20 mouse cellular contexts compared by ENCODE assay signal in genomic region chr2:75923807-75924340, GRCm38 (mm10). TPM values are rescaled to one million over a fixed set of nuclear protein-coding genes. Genes with fewer than 3 reads are reported as not detected.
DNase-seq lines count a peak whose midpoint lies in the region; ATAC-seq lines count a peak whose summit lies in the region.
"Had no signal": no experiment of that assay in that cellular context is flagged by ENCODE, and none has a peak within 500 bp of the region (broad histone marks: within the 10 kb centered on the region; RNA-seq: fewer than 3 reads in every experiment).

No protein-coding gene starts in this region.

- no peaks in the 10 kb centered on the region for H3K9me3 ChIP-seq in forebrain, embryonic 14.5 days (replicated peaks; ENCODE audit: control insufficient read depth, low read length)
- H3K9me3 ChIP-seq in forebrain, embryonic 10.5 days, result no peaks in the 10 kb centered on the region
- no peaks in the 10 kb centered on the region for H3K9me3 ChIP-seq in neural tube, embryonic 14.5 days (ENCODE audit: control insufficient read depth, low read length)
- H3K9me3 ChIP-seq in hindbrain, embryonic 15.5 days, result no peaks in the 10 kb centered on the region
- H3K9me3 ChIP-seq: embryonic facial prominence, embryonic 10.5 days; forebrain, embryonic 15.5 days; heart, embryonic 10.5 days; heart, embryonic 15.5 days; intestine, embryonic 15.5 days had no signal

- H3K4me2 ChIP-seq in forebrain, embryonic 14.5 days (ENCODE audit: low read length), result no peak overlapping the region
- no peak overlapping the region for H3K4me2 ChIP-seq in neural tube, embryonic 14.5 days (ENCODE audit: low read depth, low read length)
- H3K4me2 ChIP-seq in hindbrain, embryonic 15.5 days, result no peak overlapping the region
- H3K4me2 ChIP-seq: forebrain, embryonic 15.5 days; heart, embryonic 15.5 days; intestine, embryonic 15.5 days had no signal

- no peaks in the 10 kb centered on the region for H3K27me3 ChIP-seq in forebrain, embryonic 14.5 days (replicated peaks; ENCODE audit: control insufficient read depth, insufficient read depth, low read length)
- H3K27me3 ChIP-seq in forebrain, embryonic 10.5 days (ENCODE audit: poor library complexity, severe bottlenecking), result no peaks in the 10 kb centered on the region
- no peaks in the 10 kb centered on the region for H3K27me3 ChIP-seq in neural tube, embryonic 14.5 days (ENCODE audit: control insufficient read depth, insufficient read depth, low read length)
- no peaks in the 10 kb centered on the region for H3K27me3 ChIP-seq in hindbrain, embryonic 15.5 days
- H3K27me3 ChIP-seq: forebrain, embryonic 15.5 days; heart, embryonic 15.5 days; intestine, embryonic 15.5 days had no signal

- no peak overlapping the region for H3K4me3 ChIP-seq in forebrain, embryonic 14.5 days (ENCODE audit: low read depth, low read length)
- no peak overlapping the region for H3K4me3 ChIP-seq in forebrain, embryonic 10.5 days
- no peak overlapping the region for H3K4me3 ChIP-seq in neural tube, embryonic 14.5 days (ENCODE audit: low read depth, low read length)
- H3K4me3 ChIP-seq in hindbrain, embryonic 15.5 days, result no peak overlapping the region
- H3K4me3 ChIP-seq: embryonic facial prominence, embryonic 10.5 days; forebrain, embryonic 15.5 days; heart, embryonic 10.5 days; heart, embryonic 15.5 days; intestine, embryonic 15.5 days had no signal

- WGBS in forebrain, embryonic 14.5 days, result 77% methylated on average over 4 of the region's 4 CpGs
- 88% methylated on average over 4 of the region's 4 CpGs for WGBS in forebrain, embryonic 10.5 days
- WGBS in neural tube, embryonic 14.5 days, result 43% methylated on average over 4 of the region's 4 CpGs
- whole genome bisulfite sequencing in hindbrain, embryonic 15.5 days, result 67% methylated on average over 4 of the region's 4 CpGs

- H3K36me3 ChIP-seq in forebrain, embryonic 14.5 days (ENCODE audit: control insufficient read depth, insufficient read depth, low read length), result peaks cover 10% of the 10 kb centered on the region
- peaks cover 25% of the 10 kb centered on the region for H3K36me3 ChIP-seq in forebrain, embryonic 10.5 days (replicated peaks)
- no peaks in the 10 kb centered on the region for H3K36me3 ChIP-seq in neural tube, embryonic 14.5 days (ENCODE audit: control insufficient read depth, insufficient read depth, low read length)
- peaks cover 5% of the 10 kb centered on the region; the same call in 1 of the 2 replicates for H3K36me3 ChIP-seq in hindbrain, embryonic 15.5 days
- H3K36me3 ChIP-seq: forebrain, embryonic 15.5 days; heart, embryonic 15.5 days; intestine, embryonic 15.5 days had no signal

- H3K4me1 ChIP-seq in forebrain, embryonic 14.5 days (ENCODE audit: control insufficient read depth, insufficient read depth, low read length), result no peaks in the 10 kb centered on the region
- H3K4me1 ChIP-seq in forebrain, embryonic 10.5 days, result peaks cover 3% of the 10 kb centered on the region; the same call in 1 of the 2 replicates
- peaks cover 16% of the 10 kb centered on the region for H3K4me1 ChIP-seq in neural tube, embryonic 14.5 days (ENCODE audit: control insufficient read depth, insufficient read depth, low read length)
- 0 out of 2 replicates have a peak, but pooled peaks cover 6% of the 10 kb centered on the region for H3K4me1 ChIP-seq in hindbrain, embryonic 15.5 days (replicated peaks)
- H3K4me1 ChIP-seq: embryonic facial prominence, embryonic 10.5 days; heart, embryonic 10.5 days; heart, embryonic 15.5 days; intestine, embryonic 15.5 days had no signal

- DNase-seq in forebrain, embryonic 14.5 days (ENCODE audit: low spot score), result peak; percentile 14
- no peak for DNase-seq in forebrain, embryonic 10.5 days (ENCODE audit: extremely low spot score, low spot score)
- no peak for DNase-seq in neural tube, embryonic 10.5 days (ENCODE audit: extremely low spot score, low spot score)
- no peak for DNase-seq in adrenal gland, postnatal 10 days
- no peak for DNase-seq in kidney, postnatal 4 days
- DNase-seq: adrenal gland, postnatal 25 days; B cell, adult 2 months; cerebellum, adult 2 months; cerebellum, postnatal 10 days; heart, adult 18-20 months had no signal

- no peak overlapping the region for H3K9ac ChIP-seq in forebrain, embryonic 14.5 days (ENCODE audit: low read length)
- H3K9ac ChIP-seq in neural tube, embryonic 14.5 days (replicated peaks; ENCODE audit: low read depth, low read length), result no peak overlapping the region
- no peak overlapping the region for H3K9ac ChIP-seq in hindbrain, embryonic 15.5 days
- H3K9ac ChIP-seq: forebrain, embryonic 15.5 days; heart, embryonic 15.5 days; intestine, embryonic 15.5 days had no signal

- H3K27ac ChIP-seq in forebrain, embryonic 14.5 days (ENCODE audit: low read depth, low read length), result no peak overlapping the region
- H3K27ac ChIP-seq in forebrain, embryonic 10.5 days, result no peak overlapping the region
- H3K27ac ChIP-seq in neural tube, embryonic 14.5 days (ENCODE audit: low read depth, low read length), result peak overlapping the region; percentile 44; the same call in 1 of the 2 replicates
- H3K27ac ChIP-seq in hindbrain, embryonic 15.5 days (replicated peaks), result peak overlapping the region; percentile 42; the same call in 1 of the 2 replicates
- H3K27ac ChIP-seq: embryonic facial prominence, embryonic 10.5 days; forebrain, embryonic 15.5 days; heart, embryonic 10.5 days; heart, embryonic 15.5 days; intestine, embryonic 15.5 days had no signal

- no peak for ATAC-seq in forebrain, embryonic 14.5 days
- peak; percentile 56; the same call in 1 of the 2 replicates for ATAC-seq in neural tube, embryonic 14.5 days (ENCODE audit: low read depth)
- no peak for ATAC-seq in hindbrain, embryonic 15.5 days (ENCODE audit: low FRiP score, low read depth)
- ATAC-seq: activated CD4-positive, CD25-positive, alpha-beta regulatory T cell, adult 4 months; CD4-positive, CD25-positive, alpha-beta regulatory T cell, adult 4 months; forebrain, embryonic 15.5 days; intestine, embryonic 15.5 days had no signal

RNA-seq across cellular contexts. Expression of gene Ttc30b, which starts 14.5 kb away (rescaled TPM):
- polyA plus RNA-seq in forebrain, embryonic 14.5 days (2014; fragmentation: Nextera tagmentation; extraction: Ambion mirVana), result 20.8 and 21.6 TPM in 2 replicates
- 5.1 and 5.6 TPM in 2 replicates for polyA plus RNA-seq in forebrain, embryonic 10.5 days (2016; fragmentation: Nextera tagmentation; extraction: Ambion mirVana)
- polyA plus RNA-seq in neural tube, embryonic 14.5 days (2014; fragmentation: Nextera tagmentation; extraction: Ambion mirVana), result 18.3 and 20.2 TPM in 2 replicates
- polyA plus RNA-seq in hindbrain, embryonic 15.5 days (2015; fragmentation: Nextera tagmentation; extraction: Ambion mirVana), result 17.5 and 21.8 TPM in 2 replicates
- total RNA-seq in adrenal gland, postnatal 10 days (2021), result 10 to 100 TPM; 13.4 to 18.9 TPM
- total RNA-seq: MEL had no signal

RNA-seq across cellular contexts. Expression of gene Ttc30a2, which starts 54.1 kb away (rescaled TPM):
- polyA plus RNA-seq in forebrain, embryonic 14.5 days (2014; fragmentation: Nextera tagmentation; extraction: Ambion mirVana), result 0.90 and 1.6 TPM in 2 replicates
- polyA plus RNA-seq in forebrain, embryonic 10.5 days (2016; fragmentation: Nextera tagmentation; extraction: Ambion mirVana), result 0.28 and 0.53 TPM in 2 replicates
- polyA plus RNA-seq in neural tube, embryonic 14.5 days (2014; fragmentation: Nextera tagmentation; extraction: Ambion mirVana), result 1.2 and 1.8 TPM in 2 replicates
- polyA plus RNA-seq in hindbrain, embryonic 15.5 days (2015; fragmentation: Nextera tagmentation; extraction: Ambion mirVana), result 0.77 and 0.85 TPM in 2 replicates
- total RNA-seq in adrenal gland, postnatal 10 days (2021), result 1 to 10 TPM in 1 of 2 experiments, under 1 TPM in 1; 0.78 to 1.2 TPM
- total RNA-seq: MEL had no signal
- polyA plus RNA-seq: activated CD4-positive, CD25-positive, alpha-beta regulatory T cell, adult 4 months; CD4-positive, CD25-positive, alpha-beta regulatory T cell, adult 4 months had no signal

RNA-seq across cellular contexts. Expression of gene Ttc30a1, which starts 57.9 kb away (rescaled TPM):
- 8.8 and 10.4 TPM in 2 replicates for polyA plus RNA-seq in forebrain, embryonic 14.5 days (2014; fragmentation: Nextera tagmentation; extraction: Ambion mirVana)
- polyA plus RNA-seq in forebrain, embryonic 10.5 days (2016; fragmentation: Nextera tagmentation; extraction: Ambion mirVana), result 10.5 and 12.4 TPM in 2 replicates
- polyA plus RNA-seq in neural tube, embryonic 14.5 days (2014; fragmentation: Nextera tagmentation; extraction: Ambion mirVana), result 7.7 and 7.9 TPM in 2 replicates
- polyA plus RNA-seq in hindbrain, embryonic 15.5 days (2015; fragmentation: Nextera tagmentation; extraction: Ambion mirVana), result 7.3 and 8.0 TPM in 2 replicates
- 1 to 10 TPM; 2.4 to 4.5 TPM for total RNA-seq in adrenal gland, postnatal 10 days (2021)
- total RNA-seq: MEL had no signal

Comparison
In these comparisons a context has a peak if more than half of its experiments do, and no peak if none do; other contexts are left out.
1. H3K27ac ChIP-seq: peak in neural tube, embryonic 14.5 days (single experiment) and hindbrain, embryonic 15.5 days (single experiment); none in forebrain, embryonic 14.5 days (single experiment) and forebrain, embryonic 10.5 days (single experiment).